Mouse (Mus musculus) MEL (cell line): ENCODE data around the gene B3gnt6. TPM values are rescaled to one million over a fixed set of nuclear protein-coding genes. Genes with fewer than 3 reads are reported as not detected.

ENCODE experiments used
- DNase-seq: peaks from one replicate; pipeline ENCODE4 v3.0.0; 2011; ENCODE audit warnings: low read depth, low spot score
- H3K27ac ChIP-seq: 2 replicates; pipeline ENCODE4 v1.5.1; 2012; ENCODE audit warnings: low read depth, mild to moderate bottlenecking, control low read depth, low read length, moderate library complexity; ENCODE audit not compliant: control insufficient read depth
- H3K27me3 ChIP-seq, 2 experiments: fragments of 150-350 bp in 1 of 2; sonication (generic) in 1 of 2; 2 replicates each; pipeline ENCODE4 v1.6.1; 2012; ENCODE audit warnings: low read length in 2 of 2, mild to moderate bottlenecking in 2 of 2, improper control_type of control experiment in 1 of 2, moderate library complexity in 1 of 2; ENCODE audit not compliant: insufficient read depth in 2 of 2, control insufficient read depth in 1 of 2
- H3K36me3 ChIP-seq, 2 experiments: 2 replicates each; pipeline ENCODE4 v1.6.1; 2012 to 2014; ENCODE audit warnings: low read length in 2 of 2, improper control_type of control experiment in 1 of 2, inconsistent platforms in 1 of 2, mild to moderate bottlenecking in 1 of 2; ENCODE audit not compliant: insufficient read depth in 2 of 2, control insufficient read depth in 1 of 2
- H3K4me1 ChIP-seq, 2 experiments: fragments of 150-350 bp in 1 of 2; sonication (generic) in 1 of 2; 2 replicates each; pipeline ENCODE4 v1.6.1; 2012; ENCODE audit warnings: low read length in 2 of 2, improper control_type of control experiment in 1 of 2, mild to moderate bottlenecking in 1 of 2; ENCODE audit not compliant: insufficient read depth in 2 of 2, control insufficient read depth in 1 of 2
- H3K4me3 ChIP-seq, 2 experiments: fragments of 150-350 bp in 1 of 2; sonication (generic) in 1 of 2; 2 replicates each; pipeline ENCODE4 v1.5.1; 2012; ENCODE audit warnings: low read depth in 2 of 2, low read length in 2 of 2, mild to moderate bottlenecking in 2 of 2, moderate library complexity in 2 of 2, control low read depth in 1 of 2, improper control_type of control experiment in 1 of 2; ENCODE audit not compliant: control insufficient read depth in 1 of 2, insufficient read depth in 1 of 2
- H3K79me2 ChIP-seq: 2 replicates; pipeline ENCODE4 v1.6.1; 2012; ENCODE audit warnings: mild to moderate bottlenecking, low read length, moderate library complexity; ENCODE audit not compliant: control insufficient read depth, poor library complexity, insufficient read depth
- H3K9ac ChIP-seq: 2 replicates; pipeline ENCODE4 v1.6.1; 2012; ENCODE audit warnings: low read depth, mild to moderate bottlenecking, control low read depth, low read length, moderate library complexity; ENCODE audit not compliant: control insufficient read depth, poor library complexity, severe bottlenecking
- H3K9me3 ChIP-seq: fragments of 150-350 bp; sonication (generic); replicated peaks from 2 replicates; pipeline ENCODE4 v1.6.1; 2012; ENCODE audit warnings: mild to moderate bottlenecking, low read length, improper control_type of control experiment, moderate library complexity; ENCODE audit not compliant: insufficient read depth
- CHD1 ChIP-seq: IDR thresholded peaks from 2 replicates; pipeline ENCODE4 v1.6.1; 2012; ENCODE audit warnings: low read depth, mild to moderate bottlenecking, inconsistent platforms, low read length, improper control_type of control experiment
- CHD2 ChIP-seq: IDR thresholded peaks from 2 replicates; pipeline ENCODE4 v1.6.1; 2011; ENCODE audit warnings: low read length, improper control_type of control experiment
- CTCF ChIP-seq, 3 experiments: IDR thresholded peaks in 2 of 3; conservative IDR thresholded peaks in 1 of 3; 2 replicates each; pipeline ENCODE4 v1.5.1; 2011 to 2012; ENCODE audit warnings: low read length in 3 of 3, low read depth in 2 of 3, mild to moderate bottlenecking in 2 of 3, improper control_type of control experiment in 1 of 3, inconsistent platforms in 1 of 3, mixed read lengths in 1 of 3, moderate library complexity in 1 of 3; ENCODE audit not compliant: control insufficient read depth in 1 of 3, insufficient read depth in 1 of 3, poor library complexity in 1 of 3, severe bottlenecking in 1 of 3
- E2F4 ChIP-seq: IDR thresholded peaks from 2 replicates; pipeline ENCODE4 v1.6.1; 2011; ENCODE audit warnings: low read depth, low read length, improper control_type of control experiment, borderline replicate concordance
- ELF1 ChIP-seq: IDR thresholded peaks from 2 replicates; pipeline ENCODE4 v1.6.1; 2014; ENCODE audit warnings: low read depth, mild to moderate bottlenecking, inconsistent platforms, low read length, improper control_type of control experiment, moderate library complexity
- ETS1 ChIP-seq: IDR thresholded peaks from 2 replicates; pipeline ENCODE4 v1.6.1; 2012; ENCODE audit warnings: low read depth, mild to moderate bottlenecking, inconsistent platforms, low read length, improper control_type of control experiment, moderate library complexity
- GATA1 ChIP-seq: IDR thresholded peaks from 2 replicates; pipeline ENCODE4 v1.6.1; 2011; ENCODE audit warnings: low read depth, low read length, improper control_type of control experiment
- HCFC1 ChIP-seq: IDR thresholded peaks from 2 replicates; pipeline ENCODE4 v1.6.1; 2012; ENCODE audit warnings: low read depth, mild to moderate bottlenecking, inconsistent platforms, low read length, improper control_type of control experiment, moderate library complexity
- JUND ChIP-seq: IDR thresholded peaks from 2 replicates; pipeline ENCODE4 v1.6.1; 2011; ENCODE audit warnings: low read depth, mild to moderate bottlenecking, improper control_type of control experiment, low read length
- MAX ChIP-seq: IDR thresholded peaks from 2 replicates; pipeline ENCODE4 v1.6.1; 2011; ENCODE audit warnings: low read length, improper control_type of control experiment
- MEF2A ChIP-seq: IDR thresholded peaks from 2 replicates; pipeline ENCODE4 v1.6.1; 2014; ENCODE audit warnings: low read depth, mild to moderate bottlenecking, inconsistent platforms, low read length, improper control_type of control experiment; ENCODE audit not compliant: poor library complexity, insufficient replicate concordance, severe bottlenecking; ENCODE audit errors: extremely low read depth
- MYB ChIP-seq: IDR thresholded peaks from 2 replicates; pipeline ENCODE4 v1.6.1; 2011; ENCODE audit warnings: mild to moderate bottlenecking, low read depth, low read length, improper control_type of control experiment
- MYC ChIP-seq: IDR thresholded peaks from 2 replicates; pipeline ENCODE4 v1.6.1; 2011; ENCODE audit warnings: low read depth, mild to moderate bottlenecking, low read length, improper control_type of control experiment, moderate library complexity
- RAD21 ChIP-seq: IDR thresholded peaks from 2 replicates; pipeline ENCODE4 v1.6.1; 2011; ENCODE audit warnings: mild to moderate bottlenecking, low read depth, low read length, improper control_type of control experiment
- SMC3 ChIP-seq: IDR thresholded peaks from 2 replicates; pipeline ENCODE4 v1.6.1; 2011; ENCODE audit warnings: low read depth, low read length, improper control_type of control experiment
- TAL1 ChIP-seq: IDR thresholded peaks from 2 replicates; pipeline ENCODE4 v1.6.1; 2012; ENCODE audit warnings: mild to moderate bottlenecking, inconsistent platforms, low read length, moderate library complexity, mixed read lengths
- TBP ChIP-seq: IDR thresholded peaks from 2 replicates; pipeline ENCODE4 v1.8.0; 2011; ENCODE audit warnings: low read depth, low read length, improper control_type of control experiment
- USF1 ChIP-seq: IDR thresholded peaks from 2 replicates; pipeline ENCODE4 v1.6.1; 2014; ENCODE audit warnings: low read depth, mild to moderate bottlenecking, inconsistent platforms, low read length, improper control_type of control experiment, moderate library complexity
- ZC3H11A ChIP-seq: IDR thresholded peaks from 2 replicates; pipeline ENCODE4 v1.6.1; 2012; ENCODE audit warnings: low read depth, mild to moderate bottlenecking, inconsistent platforms, low read length, improper control_type of control experiment
- ZNF384 ChIP-seq: IDR thresholded peaks from 2 replicates; pipeline ENCODE4 v1.6.1; 2012; ENCODE audit warnings: low read depth, mild to moderate bottlenecking, inconsistent platforms, low read length, improper control_type of control experiment
- polyA plus RNA-seq, 2 experiments: library from polyadenylated mRNA; stranded (reverse) in 1 of 2; unstranded in 1 of 2; fragments of >175 nt in 1 of 2; fragments of >200 nt in 1 of 2; gene quantifications; 2 replicates each; pipeline versions ENCODE4 v1.2.1 to v1.2.4; 2012; ENCODE audit warnings: low replicate concordance in 2 of 2, low read depth in 1 of 2; ENCODE audit not compliant: insufficient read length in 2 of 2, insufficient read depth in 1 of 2, missing spikeins in 1 of 2
- total RNA-seq: library from RNA; depleted of rRNA; stranded (reverse); fragments of 300-350 nt; gene quantifications from 2 replicates; pipeline ENCODE4 v1.2.3, GENCODE M21; 2012

B3gnt6 gene
- total and polyA plus RNA-seq, 3 experiments, result 0.08 to 0.12 TPM; not detected in 1

- H3K36me3 ChIP-seq, result peaks cover 0 to 7% of the 10 kb centered on the region in 2 experiments; a peak in 2 of 4 replicates
- H3K4me1 ChIP-seq, result peaks cover 0 to 26% of the 10 kb centered on the region in 2 experiments; a peak in 3 of 4 replicates
- no peak overlapping the region for H3K27ac ChIP-seq
Observed at GRCm38 (mm10) chr7:98160041-98160740, 39.1 kb downstream of the B3gnt6 start.

GRCm38 (mm10) chr7:98158481-98158880 is 40.8 kb downstream of the B3gnt6 start:
- DNase-seq, result no peak
- H3K27me3 ChIP-seq, result no peaks in the 10 kb centered on the region
- H3K36me3 ChIP-seq, result peaks cover 0 to 7% of the 10 kb centered on the region in 2 experiments; a peak in 2 of 4 replicates
- H3K4me3 ChIP-seq, result no peak overlapping the region
- TF ChIP-seq JUND (no peak), SMC3 (no peak), ZNF384 (no peak)
- H3K9me3 ChIP-seq, result no peaks in the 10 kb centered on the region
- H3K27ac ChIP-seq, result no peak overlapping the region
- H3K79me2 ChIP-seq, result no peaks in the 10 kb centered on the region
- H3K9ac ChIP-seq, result no peak overlapping the region
- peaks cover 0 to 23% of the 10 kb centered on the region in 2 experiments; a peak in 3 of 4 replicates for H3K4me1 ChIP-seq

More at GRCm38 (mm10) chr7:98160041-98160740, 39.1 kb downstream of the B3gnt6 start:
- DNase-seq, result no peak
- no peak for TF ChIP-seq RAD21
- no peak for TF ChIP-seq USF1
- no peak for TF ChIP-seq ZC3H11A
- TF ChIP-seq GATA1, result no peak
- no peak for TF ChIP-seq HCFC1
- no peak for TF ChIP-seq MYB
- no peak for TF ChIP-seq MEF2A
- no peak for TF ChIP-seq ELF1
- TF ChIP-seq JUND, result no peak
- TF ChIP-seq ETS1, result no peak
- no peak for TF ChIP-seq E2F4
- TF ChIP-seq MAX, result no peak
- TF ChIP-seq TBP, result no peak
- TF ChIP-seq MYC, result no peak
- TF ChIP-seq SMC3, result no peak
- TF ChIP-seq TAL1, result no peak
- no peak for TF ChIP-seq CHD1
- TF ChIP-seq CTCF (IDR thresholded peaks at IDR 0.05 in 2 of 3, conservative IDR thresholded peaks at IDR 0.05 in 1 of 3; ENCODE audit: control insufficient read depth in 1 of 3, insufficient read depth in 1 of 3, low read depth in 2 of 3, low read length in 3 of 3, poor library complexity in 1 of 3, severe bottlenecking in 1 of 3), result no peak
- no peak for TF ChIP-seq CHD2
- TF ChIP-seq, all 39 proteins: peak for 0
- no peak overlapping the region for H3K4me3 ChIP-seq
- no peaks in the 10 kb centered on the region for H3K79me2 ChIP-seq
- H3K9ac ChIP-seq, result no peak overlapping the region
- no peaks in the 10 kb centered on the region for H3K9me3 ChIP-seq
- H3K27me3 ChIP-seq, result no peaks in the 10 kb centered on the region
